Mouse (Mus musculus) hindbrain, embryonic 12.5 days (tissue): ENCODE measurements around the gene Gabrb1. TPM values are rescaled to one million over a fixed set of nuclear protein-coding genes. Genes with fewer than 3 reads are reported as not detected.
A peak's percentile ranks its signal among the peaks of the same experiment; 100 is the strongest.

Experiments used
- ATAC-seq: fragments of 200-750 bp; cut with Nextera tagmentation; 2 replicates; pipeline ENCODE4 v1.8.0; 2017; ENCODE audit warnings: moderate TSS enrichment; ENCODE audit not compliant: low FRiP score
- H3K27ac ChIP-seq: fragments of 300-500 bp; sonication (generic); 2 replicates; pipeline ENCODE4 v1.5.1; 2016; ENCODE audit warnings: mild to moderate bottlenecking
- H3K27me3 ChIP-seq: fragments of 300-500 bp; sonication (generic); 2 replicates; pipeline ENCODE4 v1.6.1; 2016; ENCODE audit warnings: mild to moderate bottlenecking
- H3K36me3 ChIP-seq: fragments of 300-500 bp; sonication (generic); 2 replicates; pipeline ENCODE4 v1.6.1; 2016; ENCODE audit warnings: mild to moderate bottlenecking
- H3K4me1 ChIP-seq: fragments of 300-500 bp; sonication (generic); 2 replicates; pipeline ENCODE4 v1.6.1; 2016
- H3K4me2 ChIP-seq: fragments of 300-500 bp; sonication (generic); replicated peaks from 2 replicates; pipeline ENCODE4 v1.6.1; 2016; ENCODE audit warnings: mild to moderate bottlenecking
- H3K4me3 ChIP-seq: fragments of 300-500 bp; sonication (generic); 2 replicates; pipeline ENCODE4 v1.5.1; 2016; ENCODE audit warnings: mild to moderate bottlenecking
- H3K9ac ChIP-seq: fragments of 300-500 bp; sonication (generic); 2 replicates; pipeline ENCODE4 v1.6.1; 2016; ENCODE audit warnings: mild to moderate bottlenecking, moderate library complexity
- H3K9me3 ChIP-seq: fragments of 300-500 bp; sonication (generic); replicated peaks from 2 replicates; pipeline ENCODE4 v1.6.1; 2016; ENCODE audit warnings: mild to moderate bottlenecking
- WGBS: fragments of 180-500 bp; shearing (Covaris S2); methylation state at CpG from one replicate; pipeline ENCODE4 v1.1.7; 2016; 5-methylcytosine and 5-hydroxymethylcytosine counted together
- polyA plus RNA-seq: library from polyadenylated mRNA; unstranded; fragments of >200 nt; fragmentation: Nextera tagmentation; extraction: Ambion mirVana; gene quantifications from 2 replicates; pipeline ENCODE4 v1.2.1, GENCODE M21; 2016

Gabrb1 gene
- polyA plus RNA-seq, 1 experiment from 2014 or later, result 2.6 TPM

DNA sequence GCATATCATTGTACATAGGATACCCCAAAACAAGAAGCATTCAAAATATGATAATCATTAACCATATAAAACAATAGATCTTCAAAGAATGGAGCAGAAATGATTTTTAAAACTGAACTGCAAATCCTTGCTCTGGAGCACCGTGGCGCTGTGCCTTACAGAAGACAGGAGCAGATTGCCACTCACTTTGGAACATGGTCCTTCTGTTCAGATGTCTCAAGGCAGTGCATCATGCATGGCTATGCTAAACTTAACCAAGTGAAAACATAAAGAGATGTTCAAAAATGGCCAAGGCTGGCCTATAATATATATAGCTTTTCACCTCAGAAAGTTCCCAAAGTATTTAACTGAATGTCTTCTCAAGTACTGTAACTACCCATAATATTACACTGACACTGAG lies 240.3 kb downstream of the Gabrb1 start:
- no peaks in the 10 kb centered on the region for H3K4me1 ChIP-seq
- H3K4me2 ChIP-seq, result no peak overlapping the region
- WGBS, result 92% methylated on average over 2 of the region's 2 CpGs
- ATAC-seq, result no peak
- no peak overlapping the region for H3K9ac ChIP-seq
- H3K36me3 ChIP-seq, result no peaks in the 10 kb centered on the region
- H3K27me3 ChIP-seq, result no peaks in the 10 kb centered on the region
- no peak overlapping the region for H3K4me3 ChIP-seq
- no peak overlapping the region for H3K27ac ChIP-seq
- no peaks in the 10 kb centered on the region for H3K9me3 ChIP-seq

DNA sequence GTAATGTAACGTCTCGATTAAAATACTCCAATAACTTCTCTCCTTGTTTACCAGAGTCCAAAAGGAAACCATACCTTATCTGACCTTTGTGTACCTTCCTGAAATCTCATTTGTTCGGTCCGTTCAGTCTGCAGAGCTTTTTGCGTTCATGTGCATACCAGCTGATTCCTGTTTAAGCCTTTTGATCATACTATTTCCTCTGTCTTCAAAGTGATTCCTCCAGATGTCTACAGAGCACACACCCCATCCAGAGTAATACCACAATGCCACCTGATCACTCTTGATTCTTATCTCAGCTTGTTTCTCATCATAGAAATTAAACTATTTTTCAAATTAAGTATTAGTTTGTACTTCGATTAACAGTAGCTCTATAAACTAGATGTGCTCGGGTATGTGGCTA lies 245.5 kb downstream of the Gabrb1 start:
- 89% methylated on average over 7 of the region's 7 CpGs for WGBS
- H3K4me2 ChIP-seq, result no peak overlapping the region
- H3K9ac ChIP-seq, result no peak overlapping the region
- H3K4me3 ChIP-seq, result no peak overlapping the region
- no peak overlapping the region for H3K27ac ChIP-seq
- no peaks in the 10 kb centered on the region for H3K27me3 ChIP-seq
- H3K9me3 ChIP-seq, result no peaks in the 10 kb centered on the region
- no peaks in the 10 kb centered on the region for H3K4me1 ChIP-seq
- no peak for ATAC-seq
- H3K36me3 ChIP-seq, result no peaks in the 10 kb centered on the region

DNA sequence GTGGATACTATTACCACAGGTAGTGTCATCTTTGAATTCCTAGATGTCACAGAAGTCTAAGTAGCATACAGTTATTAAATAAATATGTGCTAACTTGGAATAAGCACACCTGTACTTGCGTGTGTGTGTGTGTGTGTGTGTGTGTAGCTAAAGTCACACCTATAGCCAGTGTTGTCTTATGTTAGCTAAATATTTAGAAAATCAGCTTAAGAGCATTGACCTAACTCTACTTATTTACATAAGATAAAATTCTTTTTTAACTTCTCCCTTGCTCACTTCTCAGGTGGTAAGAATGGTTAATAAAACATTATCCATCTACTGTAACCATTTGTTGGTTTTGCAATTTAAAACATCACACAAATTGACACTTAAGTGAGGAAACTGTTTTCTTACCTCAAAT lies 256.1 kb downstream of the Gabrb1 start:
- Histone ChIP-seq H3K4me2 (no peak overlapping the region), H3K4me1 (no peaks in the 10 kb centered on the region), H3K4me3 (no peak overlapping the region), H3K36me3 (no peaks in the 10 kb centered on the region), H3K9ac (no peak overlapping the region), H3K9me3 (no peaks in the 10 kb centered on the region), H3K27me3 (no peaks in the 10 kb centered on the region), H3K27ac (no peak overlapping the region)
- 69% methylated on average over 1 of the region's 1 CpGs for WGBS
- ATAC-seq, result no peak

DNA sequence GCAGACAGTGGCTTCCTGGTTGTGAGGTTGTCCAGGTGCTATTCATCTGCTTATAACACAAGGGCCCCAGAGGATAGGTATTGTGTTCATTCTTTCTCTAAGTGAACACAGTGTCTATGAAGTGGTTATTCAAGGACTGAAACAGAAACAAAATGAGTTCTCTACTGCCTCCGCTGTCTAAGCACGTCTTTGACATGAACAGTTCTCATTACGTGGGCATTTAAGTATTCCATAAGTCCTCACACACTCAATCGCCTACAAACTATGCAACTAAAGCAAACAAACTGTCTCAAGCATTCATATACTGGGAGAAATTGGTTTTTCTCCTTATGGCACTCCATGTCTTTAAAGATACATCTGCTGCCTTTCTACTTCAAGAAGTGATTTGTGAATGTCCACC lies 257.8 kb downstream of the Gabrb1 start:
- ATAC-seq, result no peak
- Histone ChIP-seq H3K27ac (no peak overlapping the region), H3K9me3 (no peaks in the 10 kb centered on the region), H3K36me3 (no peaks in the 10 kb centered on the region), H3K4me1 (no peaks in the 10 kb centered on the region), H3K4me2 (no peak overlapping the region), H3K9ac (no peak overlapping the region), H3K27me3 (no peaks in the 10 kb centered on the region), H3K4me3 (no peak overlapping the region)
- 90% methylated on average over 4 of the region's 4 CpGs for WGBS

DNA sequence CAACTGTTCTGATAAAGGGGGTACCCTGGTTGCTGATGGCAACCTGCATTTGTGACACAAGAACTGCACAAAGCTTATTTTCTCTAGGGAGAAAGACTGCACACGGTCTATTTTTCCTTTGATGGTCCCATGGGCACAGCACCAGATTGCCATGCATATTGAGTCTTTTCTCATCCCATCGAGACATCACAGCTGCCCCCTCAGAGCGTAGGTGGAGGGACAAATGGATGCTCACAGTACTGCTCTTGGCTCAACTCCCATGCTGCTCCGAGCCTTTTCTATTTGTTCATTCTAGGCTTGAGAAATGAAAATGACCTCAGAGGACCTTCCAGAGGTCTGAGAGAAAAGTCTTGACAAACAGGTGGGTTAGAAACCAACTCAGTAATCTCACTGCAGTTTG lies 259.3 kb downstream of the Gabrb1 start:
- H3K27me3 ChIP-seq, result no peaks in the 10 kb centered on the region
- no peak overlapping the region for H3K27ac ChIP-seq
- no peaks in the 10 kb centered on the region for H3K36me3 ChIP-seq
- H3K4me2 ChIP-seq, result no peak overlapping the region
- H3K4me1 ChIP-seq, result no peaks in the 10 kb centered on the region
- no peak for ATAC-seq
- WGBS, result 71% methylated on average over 4 of the region's 4 CpGs
- H3K4me3 ChIP-seq, result no peak overlapping the region
- H3K9ac ChIP-seq, result no peak overlapping the region
- no peaks in the 10 kb centered on the region for H3K9me3 ChIP-seq

DNA sequence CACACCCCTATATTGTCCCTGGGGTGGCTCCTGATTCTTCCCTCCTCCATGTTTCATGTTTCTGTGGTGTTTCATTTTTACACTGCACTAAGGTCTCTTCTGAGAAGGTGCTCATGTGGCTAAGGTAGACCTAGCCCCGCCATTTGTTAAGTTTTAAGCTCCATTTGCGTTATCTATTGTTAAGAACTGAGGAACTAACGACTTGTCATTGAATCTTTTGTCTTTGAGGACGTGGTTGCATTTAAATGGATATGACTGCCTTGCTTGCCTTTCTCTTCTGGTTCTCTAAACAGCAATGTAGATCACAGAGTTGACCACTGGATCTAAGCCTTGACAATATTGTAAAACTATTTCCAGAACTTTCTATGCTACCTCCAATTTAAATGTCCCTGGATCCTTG lies 265.7 kb downstream of the Gabrb1 start:
- H3K4me2 ChIP-seq, result no peak overlapping the region
- H3K36me3 ChIP-seq, result no peaks in the 10 kb centered on the region
- H3K27ac ChIP-seq, result no peak overlapping the region
- H3K9ac ChIP-seq, result no peak overlapping the region
- no peaks in the 10 kb centered on the region for H3K4me1 ChIP-seq
- H3K4me3 ChIP-seq, result no peak overlapping the region
- H3K9me3 ChIP-seq, result no peaks in the 10 kb centered on the region
- no peak for ATAC-seq
- 67% methylated on average over 4 of the region's 4 CpGs for WGBS
- H3K27me3 ChIP-seq, result no peaks in the 10 kb centered on the region

DNA sequence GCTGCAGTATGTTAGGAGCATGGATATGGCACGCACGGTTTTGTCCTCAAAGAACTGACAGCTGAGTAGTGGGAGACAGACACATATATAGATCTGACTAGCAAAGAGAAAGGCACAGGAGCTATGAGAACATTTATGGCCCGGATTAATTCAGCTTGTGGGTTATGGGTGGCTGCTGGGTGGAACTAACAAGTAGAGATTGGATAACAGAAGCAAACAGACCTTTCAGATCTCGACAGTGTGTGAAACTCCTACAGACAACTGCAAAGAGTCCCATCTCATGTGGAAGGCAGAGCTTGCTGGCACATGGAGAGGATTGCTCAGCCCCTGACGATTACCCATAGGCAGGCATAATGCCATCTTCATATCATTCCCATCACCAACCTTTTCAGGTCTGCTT lies 268.4 kb downstream of the Gabrb1 start:
- H3K4me3 ChIP-seq, result no peak overlapping the region
- no peaks in the 10 kb centered on the region for H3K4me1 ChIP-seq
- H3K36me3 ChIP-seq, result no peaks in the 10 kb centered on the region
- ATAC-seq, result no peak
- H3K9ac ChIP-seq, result no peak overlapping the region
- no peak overlapping the region for H3K27ac ChIP-seq
- H3K27me3 ChIP-seq, result no peaks in the 10 kb centered on the region
- no peak overlapping the region for H3K4me2 ChIP-seq
- WGBS, result 84% methylated on average over 5 of the region's 5 CpGs
- H3K9me3 ChIP-seq, result no peaks in the 10 kb centered on the region

DNA sequence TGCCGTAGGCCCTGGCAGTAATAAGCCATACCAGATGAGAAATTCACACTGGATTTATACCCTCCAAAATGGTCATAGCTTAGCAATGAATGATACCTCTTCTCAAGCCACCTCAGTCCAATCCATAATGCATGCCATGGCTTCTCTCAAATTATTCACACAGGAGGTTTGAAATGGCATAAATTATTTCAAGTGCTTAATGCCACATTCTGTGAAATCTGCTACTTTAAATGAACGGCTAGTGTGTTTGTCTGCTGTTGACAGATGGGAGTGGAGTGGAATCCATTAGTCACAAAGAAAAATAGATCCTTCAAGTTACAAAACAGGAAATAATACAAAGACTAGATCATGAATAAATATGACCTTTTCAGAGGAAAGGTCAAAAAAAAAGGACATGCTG lies 272.1 kb downstream of the Gabrb1 start:
- Histone ChIP-seq H3K9me3 (no peaks in the 10 kb centered on the region), H3K27ac (no peak overlapping the region), H3K4me1 (no peaks in the 10 kb centered on the region), H3K4me2 (no peak overlapping the region), H3K4me3 (no peak overlapping the region), H3K27me3 (no peaks in the 10 kb centered on the region), H3K36me3 (no peaks in the 10 kb centered on the region), H3K9ac (no peak overlapping the region)
- 66% methylated on average over 2 of the region's 2 CpGs for WGBS
- ATAC-seq, result no peak

DNA sequence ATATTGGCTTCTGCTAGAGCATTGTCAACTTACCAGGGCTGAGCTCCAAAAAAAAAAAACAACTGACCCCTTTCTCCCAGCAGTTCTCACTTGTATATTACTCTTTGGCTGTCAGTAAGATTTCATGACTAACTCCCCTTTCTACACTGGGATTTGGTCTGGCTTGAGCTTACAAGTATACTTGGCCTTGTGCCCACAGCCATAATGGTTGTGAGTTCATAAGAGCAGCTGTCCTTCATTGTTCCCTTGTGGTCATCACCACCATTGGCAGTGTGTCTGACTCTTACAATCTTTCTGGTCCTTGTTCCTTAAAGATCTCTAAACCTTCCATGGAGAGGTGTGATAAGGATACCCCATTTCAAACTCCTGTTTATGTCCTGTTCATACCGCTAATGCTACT lies 293.5 kb downstream of the Gabrb1 start:
- no peak overlapping the region for H3K4me2 ChIP-seq
- H3K27me3 ChIP-seq, result no peaks in the 10 kb centered on the region
- no peak overlapping the region for H3K4me3 ChIP-seq
- no peak overlapping the region for H3K9ac ChIP-seq
- no peak overlapping the region for H3K27ac ChIP-seq
- H3K4me1 ChIP-seq, result no peaks in the 10 kb centered on the region
- H3K9me3 ChIP-seq, result no peaks in the 10 kb centered on the region
- 91% methylated on average over 1 of the region's 1 CpGs for WGBS
- no peaks in the 10 kb centered on the region for H3K36me3 ChIP-seq
- ATAC-seq, result no peak

DNA sequence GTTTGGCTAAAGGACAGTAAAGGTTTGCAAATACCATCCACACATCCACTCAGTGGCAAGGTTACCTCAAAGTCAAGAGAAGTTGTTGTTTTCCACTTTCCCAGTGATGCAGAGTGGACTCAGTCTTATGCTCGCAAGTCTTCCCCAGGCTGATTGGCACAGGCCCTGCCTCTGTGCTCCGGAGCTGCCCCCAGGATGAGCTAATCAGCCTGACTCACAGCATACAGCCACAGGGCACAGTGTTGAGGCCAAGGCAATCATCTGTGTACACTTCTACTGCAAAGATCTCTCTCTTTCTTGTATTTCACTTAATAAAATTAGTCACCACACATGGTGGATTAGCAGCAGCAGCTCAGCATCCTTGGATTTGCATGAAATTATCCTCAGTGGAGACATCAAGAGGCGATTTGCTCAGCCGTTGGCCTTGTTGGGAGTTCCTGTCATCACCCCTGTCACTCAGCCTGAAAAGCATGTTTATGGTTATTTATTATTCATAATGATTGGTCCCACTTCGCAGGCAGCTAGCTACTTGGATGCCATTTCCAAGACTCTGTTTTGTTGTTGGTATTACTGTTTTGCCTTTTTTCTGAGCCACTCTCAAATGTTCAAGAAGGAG lies 297.3 kb downstream of the Gabrb1 start:
- Histone ChIP-seq H3K27me3 (no peaks in the 10 kb centered on the region), H3K36me3 (no peaks in the 10 kb centered on the region), H3K9ac (no peak overlapping the region), H3K27ac (0 out of 2 replicates have a peak overlapping the region, but pooled peaks have one; percentile 30), H3K4me2 (no peak overlapping the region), H3K4me1 (no peaks in the 10 kb centered on the region), H3K9me3 (no peaks in the 10 kb centered on the region), H3K4me3 (no peak overlapping the region)
- ATAC-seq, result peak; percentile 85
- WGBS, result 56% methylated on average over 5 of the region's 5 CpGs

DNA sequence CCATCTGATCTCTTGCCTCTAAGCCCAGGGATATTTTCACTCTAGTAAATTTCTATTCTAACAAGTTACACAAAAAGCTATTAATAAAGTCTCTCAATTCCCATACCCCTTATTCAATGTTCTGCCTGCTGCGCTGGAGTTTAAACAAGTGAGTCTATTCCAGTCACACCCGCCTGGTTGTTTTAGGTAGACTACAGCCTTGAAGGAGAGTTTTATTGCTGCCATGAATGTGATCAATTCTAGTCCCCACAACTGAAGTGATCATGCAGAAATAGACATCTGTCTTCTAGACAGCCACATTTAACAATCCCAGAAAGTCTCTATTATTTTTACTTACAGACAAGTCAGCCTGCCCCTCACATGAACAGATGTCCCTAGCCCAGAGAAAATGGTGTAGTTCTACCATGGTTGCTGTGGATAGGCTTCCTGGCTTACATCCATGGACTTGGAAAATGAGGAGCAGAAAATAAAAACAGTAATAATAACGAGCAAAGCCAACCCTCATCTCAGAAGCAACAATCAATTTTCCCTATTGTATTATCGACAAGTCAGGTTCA lies 307.0 kb downstream of the Gabrb1 start:
- H3K27me3 ChIP-seq, result no peaks in the 10 kb centered on the region
- no peak for ATAC-seq
- H3K4me1 ChIP-seq, result no peaks in the 10 kb centered on the region
- no peak overlapping the region for H3K27ac ChIP-seq
- no peak overlapping the region for H3K9ac ChIP-seq
- 75% methylated on average over 4 of the region's 4 CpGs for WGBS
- no peaks in the 10 kb centered on the region for H3K36me3 ChIP-seq
- no peaks in the 10 kb centered on the region for H3K9me3 ChIP-seq
- no peak overlapping the region for H3K4me3 ChIP-seq
- no peak overlapping the region for H3K4me2 ChIP-seq

DNA sequence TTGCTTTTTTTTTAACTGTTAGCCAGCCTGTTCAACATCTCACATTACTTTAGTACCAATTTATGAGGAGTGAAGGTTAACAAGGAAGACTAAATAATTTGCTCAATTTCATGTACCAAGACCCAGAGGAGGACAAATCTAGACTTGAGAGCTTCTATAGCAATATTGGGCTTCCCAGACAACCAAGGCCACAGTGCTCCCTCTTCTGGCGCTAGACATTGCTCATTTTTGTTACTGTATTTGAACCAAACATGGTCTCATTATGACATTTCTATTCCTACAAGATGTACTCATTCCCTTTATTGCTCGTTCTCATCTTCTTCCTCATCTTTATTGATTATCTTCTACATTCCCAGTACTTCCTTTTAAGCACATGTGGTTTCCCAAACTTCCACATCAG lies 307.6 kb downstream of the Gabrb1 start:
- no peaks in the 10 kb centered on the region for H3K27me3 ChIP-seq
- WGBS, result 79% methylated on average over 2 of the region's 2 CpGs

DNA sequence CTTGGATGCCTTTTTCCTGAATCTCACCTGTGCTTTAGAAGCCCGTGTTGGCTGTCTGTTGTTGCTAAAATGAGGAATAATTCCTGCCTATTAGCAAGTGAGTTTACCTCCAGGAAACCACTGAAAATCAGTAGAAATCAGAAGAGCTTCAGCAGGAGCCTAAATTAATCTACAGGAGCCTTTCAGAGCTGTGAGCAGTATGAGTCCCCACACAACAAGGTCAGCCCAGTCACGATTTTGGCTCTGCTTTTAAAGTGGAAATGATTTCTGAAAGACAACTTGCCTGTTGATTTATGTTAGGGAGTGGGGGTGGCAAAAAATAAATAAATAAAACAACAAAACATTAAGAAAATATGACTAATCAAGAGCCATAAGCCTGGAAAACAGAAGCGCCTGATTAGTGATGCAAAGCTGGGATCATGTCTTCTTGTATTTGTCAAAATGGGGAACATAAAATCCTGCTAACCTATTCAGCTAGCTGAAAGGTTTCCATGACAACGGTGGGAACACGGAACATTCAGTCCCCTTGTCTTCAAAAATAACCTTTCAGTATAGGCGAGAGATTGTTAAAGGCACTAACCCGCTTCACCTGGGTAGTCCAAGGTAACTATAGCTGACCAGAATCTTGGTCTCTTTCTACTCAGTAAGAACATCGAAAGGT lies 312.4 kb downstream of the Gabrb1 start:
- Histone ChIP-seq H3K27ac (no peak overlapping the region), H3K9ac (no peak overlapping the region), H3K4me1 (no peaks in the 10 kb centered on the region), H3K9me3 (no peaks in the 10 kb centered on the region), H3K27me3 (no peaks in the 10 kb centered on the region), H3K4me3 (no peak overlapping the region), H3K4me2 (no peak overlapping the region), H3K36me3 (no peaks in the 10 kb centered on the region)
- 70% methylated on average over 8 of the region's 8 CpGs for WGBS
- ATAC-seq, result no peak

More for the DNA sequence above, 307.6 kb downstream of the Gabrb1 start:
- Histone ChIP-seq H3K9ac (no peak overlapping the region), H3K27ac (no peak overlapping the region), H3K4me1 (no peaks in the 10 kb centered on the region), H3K36me3 (no peaks in the 10 kb centered on the region), H3K9me3 (no peaks in the 10 kb centered on the region), H3K4me2 (no peak overlapping the region), H3K4me3 (no peak overlapping the region)
- no peak for ATAC-seq
